Mouse (Mus musculus) liver, embryonic 16.5 days (tissue): Measurements from ENCODE around the gene AI182371. TPM values are rescaled to one million over a fixed set of nuclear protein-coding genes. Genes with fewer than 3 reads are reported as not detected.

Experiments
- ATAC-seq: fragments of 200-750 bp; cut with Nextera tagmentation; 2 replicates; pipeline ENCODE4 v1.8.0; 2017; ENCODE audit warnings: low read depth, mild to moderate bottlenecking, moderate number of reproducible peaks, moderate library complexity
- H3K27ac ChIP-seq: fragments of 300-500 bp; sonication (generic); 2 replicates; pipeline ENCODE4 v1.5.1; 2014; ENCODE audit warnings: mild to moderate bottlenecking, low read length
- H3K27me3 ChIP-seq: fragments of 300-500 bp; sonication (generic); 2 replicates; pipeline ENCODE4 v1.6.1; 2014; ENCODE audit warnings: low read depth, low read length, mixed read lengths; ENCODE audit not compliant: control insufficient read depth, insufficient read depth
- H3K36me3 ChIP-seq: fragments of 300-500 bp; sonication (generic); 2 replicates; pipeline ENCODE4 v1.6.1; 2014; ENCODE audit warnings: mild to moderate bottlenecking; ENCODE audit not compliant: control insufficient read depth, insufficient read depth
- H3K4me1 ChIP-seq: fragments of 300-500 bp; sonication (generic); 2 replicates; pipeline ENCODE4 v1.6.1; 2014; ENCODE audit warnings: low read depth, low read length, mixed read lengths; ENCODE audit not compliant: control insufficient read depth
- H3K4me2 ChIP-seq: fragments of 300-500 bp; sonication (generic); 2 replicates; pipeline ENCODE4 v1.6.1; 2014; ENCODE audit warnings: low read depth, low read length, mixed read lengths
- H3K4me3 ChIP-seq: fragments of 300-500 bp; sonication (generic); 2 replicates; pipeline ENCODE4 v1.5.1; 2014; ENCODE audit warnings: low read depth, mild to moderate bottlenecking, low read length
- H3K9ac ChIP-seq: fragments of 300-500 bp; sonication (generic); 2 replicates; pipeline ENCODE4 v1.6.1; 2014; ENCODE audit warnings: low read depth, low read length
- H3K9me3 ChIP-seq: fragments of 300-500 bp; sonication (generic); replicated peaks from 2 replicates; pipeline ENCODE4 v1.6.1; 2016; ENCODE audit warnings: low read length; ENCODE audit not compliant: control insufficient read depth
- whole genome bisulfite sequencing: fragments of 180-500 bp; shearing (Covaris S2); extraction: QIAGEN DNeasy Blood & Tissue Kit; methylation state at CpG from one replicate; pipeline ENCODE4 v1.1.7; 2014; ENCODE audit not compliant: insufficient replicate concordance; 5-methylcytosine and 5-hydroxymethylcytosine counted together
- polyA plus RNA-seq: library from polyadenylated mRNA; unstranded; fragments of >200 nt; fragmentation: Nextera tagmentation; extraction: Ambion mirVana; gene quantifications from 2 replicates; pipeline ENCODE4 v1.2.1, GENCODE M21; 2015

AI182371 gene
- 51.6 and 55.6 TPM in 2 replicates for polyA plus RNA-seq

DNA sequence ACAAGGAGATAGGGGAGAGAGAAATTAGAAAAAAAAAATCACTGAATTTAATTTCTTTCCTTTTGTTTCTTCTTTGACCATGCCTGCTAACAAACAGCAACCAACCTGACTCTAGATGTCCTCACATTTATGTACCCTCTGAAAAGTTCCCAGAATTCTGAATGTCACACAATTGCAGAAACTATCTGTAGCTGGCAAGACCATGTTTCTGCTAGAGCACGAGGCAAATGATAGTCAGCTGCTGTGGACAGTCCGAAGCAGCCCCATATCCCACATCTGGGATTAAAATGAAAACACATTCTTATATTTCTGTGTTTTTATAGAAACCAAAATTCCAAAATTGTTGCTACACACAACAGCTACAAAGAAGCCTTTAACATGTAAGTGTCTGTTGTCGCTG, at the start of gene AI182371:
AI182371 (minus strand) TSS at position 101 of the 400 bp plus-strand sequence.
- no peaks in the 10 kb centered on the region for H3K27me3 ChIP-seq
- no peak for ATAC-seq
- H3K9ac ChIP-seq, result no peak within 1 kb of the TSS
- 75% methylated on average over 3 of the region's 3 CpGs for WGBS
- no peaks in the 10 kb centered on the region for H3K9me3 ChIP-seq
- H3K4me1 ChIP-seq, result peaks cover 7% of the 10 kb centered on the region
- peak within 1 kb of the TSS; percentile 15 for H3K4me3 ChIP-seq
- no peaks in the 10 kb centered on the region for H3K36me3 ChIP-seq
- no peak within 1 kb of the TSS for H3K4me2 ChIP-seq
- H3K27ac ChIP-seq, result peak within 1 kb of the TSS; percentile 62

DNA sequence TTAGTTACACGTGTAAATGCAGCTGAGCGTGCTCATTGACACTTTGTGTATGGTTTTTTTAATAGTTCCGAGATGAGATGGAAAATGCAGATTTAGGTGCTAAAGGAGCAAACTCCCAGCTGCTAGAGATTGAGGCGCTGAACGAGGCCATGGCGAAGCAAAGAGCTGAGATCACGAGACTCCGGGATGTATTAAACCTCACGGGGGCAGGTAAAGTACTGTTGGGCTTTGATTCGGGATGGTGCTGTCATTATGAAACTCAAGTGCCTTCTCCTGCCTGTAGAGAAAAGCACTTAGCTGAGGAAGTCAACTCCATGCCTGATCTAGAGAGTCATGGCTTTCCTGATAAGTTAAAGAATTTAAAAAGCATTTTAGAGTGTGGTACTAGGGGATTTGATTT, 47.5 kb upstream of the AI182371 start:
- Histone ChIP-seq H3K9ac (no peak overlapping the region), H3K4me1 (no peaks in the 10 kb centered on the region), H3K27ac (no peak overlapping the region), H3K4me2 (no peak overlapping the region), H3K9me3 (no peaks in the 10 kb centered on the region), H3K36me3 (peaks cover 34% of the 10 kb centered on the region), H3K27me3 (no peaks in the 10 kb centered on the region), H3K4me3 (no peak overlapping the region)
- WGBS, result 83% methylated on average over 10 of the region's 10 CpGs
- ATAC-seq, result no peak

DNA sequence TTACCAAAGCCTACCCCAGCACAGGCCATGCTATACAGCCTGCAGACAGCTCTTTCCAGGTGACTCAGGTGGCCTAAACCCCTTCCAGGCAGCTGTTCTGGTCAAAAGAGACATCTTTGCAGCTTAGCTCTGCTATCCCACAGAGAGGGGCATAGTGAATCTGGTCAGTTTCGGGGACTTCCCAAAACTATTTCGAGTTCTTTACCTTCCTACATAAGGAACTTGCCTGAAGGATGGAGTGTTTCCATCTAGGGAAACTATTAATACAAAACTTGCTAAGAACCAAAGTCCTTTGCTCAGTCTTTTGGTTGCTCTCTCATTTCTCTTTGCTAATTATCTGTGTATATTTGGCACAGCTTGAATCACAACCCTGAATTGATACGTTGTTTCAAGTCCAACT, 40.3 kb upstream of the AI182371 start:
- no peaks in the 10 kb centered on the region for H3K9me3 ChIP-seq
- peaks cover 21% of the 10 kb centered on the region for H3K36me3 ChIP-seq
- no peak overlapping the region for H3K4me3 ChIP-seq
- H3K4me1 ChIP-seq, result no peaks in the 10 kb centered on the region
- H3K9ac ChIP-seq, result no peak overlapping the region
- no peak for ATAC-seq
- no peak overlapping the region for H3K27ac ChIP-seq
- 82% methylated on average over 3 of the region's 3 CpGs for WGBS
- H3K4me2 ChIP-seq, result no peak overlapping the region
- H3K27me3 ChIP-seq, result no peaks in the 10 kb centered on the region

DNA sequence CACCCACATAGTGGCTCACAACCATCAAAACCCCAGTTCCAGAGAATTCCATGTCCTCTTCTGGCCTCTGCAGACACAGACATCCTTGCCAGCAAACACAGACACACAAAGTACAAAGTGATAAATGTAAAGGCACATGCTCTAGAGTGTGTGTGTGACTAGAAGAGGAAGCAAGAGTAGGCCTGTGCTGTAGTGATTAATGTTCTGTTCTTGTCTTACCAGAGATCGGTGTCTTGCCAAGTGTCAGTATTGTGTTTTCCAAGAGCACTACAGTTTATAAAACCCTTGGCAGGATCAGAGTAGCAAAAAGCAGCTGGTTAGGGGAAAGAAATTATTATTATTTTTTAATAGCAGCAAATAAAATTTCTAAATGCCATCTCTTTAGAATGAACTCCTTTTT, 37.2 kb upstream of the AI182371 start:
- no peak for ATAC-seq
- Histone ChIP-seq H3K4me1 (no peaks in the 10 kb centered on the region), H3K27me3 (no peaks in the 10 kb centered on the region), H3K9me3 (no peaks in the 10 kb centered on the region), H3K9ac (no peak overlapping the region), H3K4me2 (no peak overlapping the region), H3K4me3 (no peak overlapping the region), H3K36me3 (peaks cover 10% of the 10 kb centered on the region), H3K27ac (no peak overlapping the region)
- 73% methylated on average over 1 of the region's 1 CpGs for WGBS

DNA sequence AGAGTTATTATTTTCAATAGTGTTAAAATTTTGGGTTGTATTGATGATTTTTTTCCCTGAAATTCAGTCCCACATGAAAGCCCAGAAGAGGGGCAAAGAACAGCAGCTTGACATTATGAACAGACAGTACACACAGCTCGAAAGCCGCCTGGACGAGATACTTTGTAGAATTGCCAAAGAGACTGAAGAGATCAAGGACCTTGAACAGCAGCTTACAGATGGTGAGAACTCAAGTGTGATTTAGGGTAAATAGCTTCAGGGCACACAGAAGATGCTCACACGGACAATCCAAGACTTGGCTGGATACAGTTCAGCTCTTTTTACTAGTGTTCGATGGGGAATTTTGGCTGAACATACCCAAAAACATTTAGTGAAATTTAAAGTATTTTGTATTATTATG, 32.5 kb upstream of the AI182371 start:
- Histone ChIP-seq H3K4me1 (peaks cover 6% of the 10 kb centered on the region), H3K9me3 (no peaks in the 10 kb centered on the region), H3K9ac (no peak overlapping the region), H3K27me3 (no peaks in the 10 kb centered on the region), H3K4me3 (no peak overlapping the region), H3K27ac (no peak overlapping the region), H3K4me2 (no peak overlapping the region), H3K36me3 (peaks cover 7% of the 10 kb centered on the region)
- 80% methylated on average over 5 of the region's 5 CpGs for WGBS
- no peak for ATAC-seq

DNA sequence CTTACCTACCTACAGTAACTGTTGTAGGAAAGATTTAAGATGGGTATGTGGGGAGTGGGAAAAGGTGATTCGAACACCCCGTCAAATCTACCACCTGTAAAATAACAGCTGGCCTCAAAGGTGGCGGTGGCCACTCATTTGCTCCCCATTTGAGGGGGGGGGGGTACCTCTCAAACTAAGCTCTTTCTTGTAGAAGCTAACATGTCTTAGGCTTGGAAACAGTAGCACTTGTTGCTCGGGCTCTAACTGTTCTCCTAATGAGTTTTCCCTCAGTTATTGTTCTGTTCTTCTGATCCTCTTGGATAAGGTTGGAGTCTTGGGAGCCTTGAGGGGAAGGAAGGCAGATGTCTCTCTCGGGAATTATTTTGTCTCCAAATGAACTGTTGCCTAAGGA, 31.3 kb upstream of the AI182371 start:
- H3K36me3 ChIP-seq, result peaks cover 6% of the 10 kb centered on the region
- no peaks in the 10 kb centered on the region for H3K27me3 ChIP-seq
- H3K9me3 ChIP-seq, result no peaks in the 10 kb centered on the region
- 6% methylated on average over 5 of the region's 5 CpGs for WGBS
- peak overlapping the region; percentile 63 for H3K4me3 ChIP-seq
- H3K27ac ChIP-seq, result peak overlapping the region; percentile 69
- H3K4me1 ChIP-seq, result peaks cover 6% of the 10 kb centered on the region
- H3K4me2 ChIP-seq, result peak overlapping the region; percentile 75
- peak overlapping the region; percentile 63 for H3K9ac ChIP-seq
- no peak for ATAC-seq

DNA sequence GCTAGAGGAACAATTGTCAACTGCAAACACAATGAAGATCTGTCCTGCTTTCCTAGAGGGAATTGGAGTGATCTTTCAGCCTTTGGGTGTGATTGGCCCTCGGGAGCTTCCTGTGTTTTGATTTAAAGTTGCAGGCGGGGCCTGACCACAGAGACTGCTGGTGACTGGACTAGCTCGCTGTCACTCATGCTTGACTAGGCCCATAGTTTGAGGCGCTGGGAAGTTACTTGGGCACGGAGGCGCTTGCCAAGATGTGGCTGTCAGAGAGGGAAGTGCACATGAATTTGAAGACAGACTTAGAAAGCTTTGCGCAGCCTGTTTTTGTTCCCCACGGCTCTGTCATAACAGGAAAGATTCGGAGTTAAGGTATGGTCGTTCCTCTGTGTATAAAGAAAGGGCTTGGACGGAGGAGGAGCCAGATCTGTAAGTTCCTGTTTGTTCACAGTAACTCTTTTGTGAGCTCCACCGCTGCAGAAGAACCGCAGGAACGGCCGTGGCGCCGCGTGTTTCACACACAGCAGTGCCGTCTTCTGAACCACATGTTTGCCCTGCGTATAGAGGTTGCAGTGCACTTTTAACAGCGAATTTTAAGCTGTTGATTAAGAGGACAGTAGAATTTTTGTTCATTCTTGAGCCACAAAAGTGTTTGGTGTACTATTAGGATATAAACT, 30.8 kb upstream of the AI182371 start:
- Histone ChIP-seq H3K4me2 (peak overlapping the region; percentile 75), H3K27ac (peak overlapping the region; percentile 69), H3K4me3 (peak overlapping the region; percentile 63), H3K27me3 (no peaks in the 10 kb centered on the region), H3K4me1 (peaks cover 6% of the 10 kb centered on the region), H3K9ac (peak overlapping the region; percentile 63), H3K9me3 (no peaks in the 10 kb centered on the region), H3K36me3 (peaks cover 2% of the 10 kb centered on the region)
- ATAC-seq, result peak; percentile 99
- under 1% methylated on average over 21 of the region's 21 CpGs for WGBS

DNA sequence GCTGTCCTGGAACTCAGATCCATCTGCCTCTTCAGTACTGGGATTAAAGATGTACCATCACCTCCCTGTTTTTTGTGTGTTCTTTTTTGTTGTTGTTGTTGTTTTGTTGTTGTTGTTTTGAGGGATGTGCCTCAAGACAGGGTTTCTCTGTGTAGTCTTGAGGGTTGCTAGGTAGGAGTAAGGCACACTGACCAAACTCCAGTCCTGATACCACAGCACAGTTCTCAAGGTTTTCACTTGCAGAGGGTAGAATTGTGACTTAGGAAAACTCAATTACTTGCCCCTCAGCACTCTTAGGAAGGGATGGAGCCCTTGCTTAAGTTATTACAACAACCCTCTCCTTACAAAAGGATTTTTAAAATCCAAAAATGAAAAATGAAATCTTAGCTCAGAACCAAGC, 30.1 kb upstream of the AI182371 start:
- Histone ChIP-seq H3K27ac (no peak overlapping the region), H3K9me3 (no peaks in the 10 kb centered on the region), H3K27me3 (no peaks in the 10 kb centered on the region), H3K9ac (no peak overlapping the region), H3K36me3 (peaks cover 2% of the 10 kb centered on the region), H3K4me2 (peak overlapping the region; percentile 75), H3K4me3 (no peak overlapping the region; the same call in 1 of the 2 replicates), H3K4me1 (peaks cover 6% of the 10 kb centered on the region)
- no peak for ATAC-seq

DNA sequence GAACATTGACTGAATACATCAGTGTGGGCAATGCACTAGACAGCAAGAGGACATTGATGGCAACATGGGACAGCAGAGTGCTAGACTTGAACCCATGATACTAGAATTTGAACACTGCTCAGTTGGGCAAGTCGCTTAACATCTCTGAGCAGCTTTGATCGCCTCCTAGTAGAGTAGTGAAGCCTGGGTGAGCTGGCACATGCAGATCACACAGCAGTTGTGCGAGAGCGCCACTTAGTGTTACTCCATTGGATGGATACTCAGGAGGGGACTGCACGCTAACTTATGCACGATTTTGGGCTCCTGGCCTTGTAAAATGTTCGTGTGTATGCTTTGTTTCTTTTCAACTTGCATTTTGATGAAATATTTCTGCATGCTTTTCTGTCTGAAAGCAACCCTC, 23.4 kb upstream of the AI182371 start:
- no peak for ATAC-seq
- no peak overlapping the region for H3K9ac ChIP-seq
- no peaks in the 10 kb centered on the region for H3K9me3 ChIP-seq
- 70% methylated on average over 7 of the region's 7 CpGs for WGBS
- no peak overlapping the region for H3K27ac ChIP-seq
- H3K36me3 ChIP-seq, result peaks cover 6% of the 10 kb centered on the region
- no peaks in the 10 kb centered on the region for H3K4me1 ChIP-seq
- no peaks in the 10 kb centered on the region for H3K27me3 ChIP-seq
- no peak overlapping the region for H3K4me3 ChIP-seq
- H3K4me2 ChIP-seq, result no peak overlapping the region
